Mouse (Mus musculus): ENCODE measurements around the gene Ifnar1.

DNA sequence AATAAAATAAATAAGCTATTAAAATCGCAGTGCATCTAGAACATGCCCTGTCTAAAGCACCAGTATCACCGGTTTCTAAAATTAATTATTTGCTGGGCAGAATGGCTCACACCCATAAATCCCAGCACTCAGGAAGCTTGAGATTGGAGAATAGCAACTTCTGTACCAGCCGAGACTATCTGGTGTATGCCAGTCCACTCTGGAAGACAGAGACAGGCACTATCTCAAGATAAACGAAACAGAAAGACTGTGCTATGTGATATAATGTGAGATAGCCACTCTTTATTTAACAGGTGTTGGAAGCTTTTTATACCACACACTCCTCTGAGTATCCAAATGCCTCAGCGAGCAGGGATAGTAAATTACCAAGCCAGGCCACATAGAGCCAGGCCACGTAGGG lies 13.6 kb upstream of the Ifnar1 start:
- TF ChIP-seq CTCF (IDR thresholded peaks at IDR 0.05; ENCODE audit: extremely low read depth, insufficient read length, insufficient replicate concordance, low read depth, low read length) (no peak), POLR2A (IDR thresholded peaks at IDR 0.05; ENCODE audit: low read depth, low read length) (no peak)
